Mouse (Mus musculus) cortical plate, adult 2 months (tissue): ENCODE measurements around the gene Tmem132b. TPM values are rescaled to one million over a fixed set of nuclear protein-coding genes. Genes with fewer than 3 reads are reported as not detected.

Source experiments
- H3K27ac ChIP-seq: fragments of 200-500 bp; 2 replicates; pipeline ENCODE4 v1.5.1; 2012; ENCODE audit warnings: low read length, control low read depth, inconsistent platforms; ENCODE audit not compliant: insufficient read depth
- H3K4me1 ChIP-seq: fragments of 200-500 bp; 2 replicates; pipeline ENCODE4 v1.6.1; 2011; ENCODE audit warnings: low read length; ENCODE audit not compliant: control insufficient read depth, insufficient read depth
- H3K4me3 ChIP-seq: fragments of 200-500 bp; 2 replicates; pipeline ENCODE4 v1.5.1; 2011; ENCODE audit warnings: mild to moderate bottlenecking, low read length, control low read depth; ENCODE audit not compliant: insufficient read depth
- CTCF ChIP-seq: fragments of 200-500 bp; IDR thresholded peaks from 2 replicates; pipeline ENCODE4 v1.5.1; 2011; ENCODE audit warnings: mild to moderate bottlenecking, control low read depth, low read length; ENCODE audit not compliant: insufficient read depth; ENCODE audit errors: extremely low read depth
- POLR2A ChIP-seq: fragments of 200-500 bp; IDR thresholded peaks from 2 replicates; pipeline ENCODE4 v1.6.1; 2011; ENCODE audit warnings: mild to moderate bottlenecking, low read length, control low read depth; ENCODE audit not compliant: insufficient read depth; ENCODE audit errors: extremely low read depth
- polyA plus RNA-seq: library from polyadenylated mRNA; depleted of rRNA; stranded (reverse); fragments of >200 nt; gene quantifications from 2 replicates; pipeline ENCODE4 v1.2.3, GENCODE M21; 2012

The Tmem132b gene
- polyA plus RNA-seq, 1 experiment: 31.5 TPM

DNA sequence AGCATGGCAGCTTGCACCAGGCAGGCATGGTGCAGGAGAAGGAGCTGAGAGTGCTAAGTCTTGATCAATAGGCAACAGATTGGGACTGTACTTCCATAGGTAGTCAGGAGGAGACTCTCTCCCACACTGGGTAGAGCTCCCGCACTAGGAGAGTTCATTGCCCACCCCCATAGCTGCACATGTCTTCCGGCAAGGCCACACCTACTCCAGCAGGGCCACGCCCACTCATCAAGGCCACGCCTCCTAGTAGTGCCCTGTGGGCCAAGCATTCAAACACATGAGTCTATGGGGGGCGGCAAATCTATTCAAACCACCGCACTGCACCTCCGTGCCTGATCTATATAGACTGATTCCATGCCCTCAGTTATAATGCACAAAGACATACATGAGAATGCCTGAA lies 56.6 kb downstream of the Tmem132b start:
- no peak overlapping the region for H3K27ac ChIP-seq
- no peak overlapping the region for H3K4me3 ChIP-seq
- TF ChIP-seq POLR2A (no peak), CTCF (no peak)
- H3K4me1 ChIP-seq: peaks cover 25% of the 10 kb centered on the region

DNA sequence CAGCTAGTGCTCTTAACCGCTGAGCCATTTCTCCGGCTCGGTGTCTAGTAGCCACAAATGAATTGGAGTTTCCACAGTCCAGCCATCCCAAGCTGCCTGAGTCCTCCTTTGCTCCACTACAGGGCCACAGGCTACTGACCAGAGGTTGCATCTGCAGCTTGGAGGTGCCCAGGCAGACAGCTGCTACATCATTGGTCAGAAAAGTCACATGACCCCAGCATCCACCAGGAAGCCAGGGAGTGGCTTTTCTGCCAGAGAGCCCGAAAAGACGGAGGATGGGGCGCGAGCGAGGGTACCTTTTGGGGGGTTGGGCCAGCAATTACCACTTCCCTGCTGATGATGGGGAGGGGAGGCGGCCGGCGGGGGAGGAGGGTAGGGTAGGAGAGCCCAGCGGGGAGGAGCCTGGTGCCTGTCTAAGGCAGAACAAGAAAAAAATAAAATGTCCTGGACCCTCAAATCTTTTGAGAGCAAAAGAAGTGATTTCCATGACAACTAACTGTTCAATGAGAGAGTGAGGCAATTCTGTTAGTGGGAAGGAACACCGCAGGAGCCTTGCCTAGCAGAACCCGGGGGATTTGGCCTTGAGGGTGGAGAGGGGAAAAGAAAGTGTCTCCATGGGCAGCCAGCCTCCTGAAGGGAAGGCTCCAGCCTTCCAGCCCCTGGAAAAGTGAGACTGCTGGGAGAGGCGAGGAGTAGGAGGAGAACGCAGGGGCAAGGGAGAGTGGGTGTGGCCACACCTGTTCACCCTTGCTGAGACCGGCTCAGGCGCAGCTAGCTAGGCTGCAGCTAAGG lies 57.5 kb downstream of the Tmem132b start:
- H3K4me1 ChIP-seq: peaks cover 20% of the 10 kb centered on the region
- no peak overlapping the region for H3K4me3 ChIP-seq
- TF ChIP-seq POLR2A: no peak
- TF ChIP-seq CTCF: no peak
- 0 out of 2 replicates have a peak overlapping the region, but pooled peaks have one; percentile 40 for H3K27ac ChIP-seq

DNA sequence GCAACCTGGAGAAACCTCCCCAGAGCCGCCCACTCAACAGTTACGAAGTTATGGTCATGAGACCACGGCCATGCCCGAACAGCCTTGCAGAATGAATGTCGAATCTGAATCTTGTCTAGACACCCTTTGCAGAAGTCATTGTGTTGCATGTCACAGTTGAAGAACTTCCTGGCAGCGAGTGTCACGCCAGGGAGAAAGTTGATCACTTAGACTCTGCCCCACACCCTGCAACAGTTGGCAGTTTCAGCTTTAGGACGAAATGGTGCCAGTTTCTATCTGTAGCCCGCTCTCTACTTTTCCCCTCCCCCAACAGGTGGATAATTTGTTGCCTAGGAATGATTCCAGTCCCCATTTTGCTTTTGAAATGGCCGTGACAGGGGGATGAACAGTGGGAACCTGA lies 66.5 kb downstream of the Tmem132b start:
- peaks cover 7% of the 10 kb centered on the region; the same call in 1 of the 2 replicates for H3K4me1 ChIP-seq
- TF ChIP-seq POLR2A (no peak), CTCF (no peak)

DNA sequence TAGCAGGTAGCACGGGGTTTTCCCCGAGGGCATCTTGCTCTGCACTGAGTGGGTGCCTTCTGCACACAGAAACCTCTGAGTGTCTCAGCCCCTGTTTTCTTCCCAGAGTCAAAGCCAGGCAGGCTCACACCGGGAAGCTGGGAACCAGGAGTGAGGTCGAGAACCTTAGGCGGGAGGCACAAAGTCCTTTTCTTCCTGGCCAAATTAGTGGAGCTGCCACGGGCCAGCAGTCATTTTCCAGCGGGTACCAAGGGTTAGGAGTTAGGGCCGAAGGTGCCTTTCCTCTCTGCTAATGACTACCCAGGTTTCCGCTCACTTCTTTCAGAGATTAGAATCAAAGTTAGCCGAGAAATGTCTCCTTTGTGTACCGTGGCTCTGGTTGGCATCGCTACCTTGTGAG lies 75.6 kb downstream of the Tmem132b start:
- Histone ChIP-seq H3K27ac (no peak overlapping the region), H3K4me1 (peaks cover 13% of the 10 kb centered on the region), H3K4me3 (no peak overlapping the region)
- no peak for TF ChIP-seq CTCF
- TF ChIP-seq POLR2A: no peak

More for the DNA sequence above, 66.5 kb downstream of the Tmem132b start:
- H3K4me3 ChIP-seq: no peak overlapping the region
- H3K27ac ChIP-seq: no peak overlapping the region

DNA sequence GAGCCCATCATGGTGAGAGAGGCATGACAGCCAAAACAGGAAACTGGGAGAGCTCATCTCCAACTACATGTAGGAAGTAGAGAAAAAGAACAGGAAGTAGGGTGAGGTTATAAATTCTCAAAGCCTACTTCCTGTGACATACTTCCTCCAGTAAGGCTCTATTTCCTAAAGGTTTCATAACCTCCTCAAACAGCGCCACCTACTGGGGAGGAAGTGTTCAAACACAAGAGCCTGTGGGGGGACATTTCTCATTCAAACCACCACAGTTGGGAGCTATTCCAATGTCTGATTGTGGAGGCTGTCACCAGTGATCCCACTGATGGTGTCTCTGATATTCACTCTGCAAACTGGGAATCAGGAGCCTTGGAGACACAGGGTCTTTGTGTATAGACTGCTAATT lies 78.4 kb downstream of the Tmem132b start:
- TF ChIP-seq CTCF (no peak), POLR2A (no peak)
- no peak overlapping the region for H3K4me3 ChIP-seq
- H3K4me1 ChIP-seq: peaks cover 11% of the 10 kb centered on the region
- H3K27ac ChIP-seq: no peak overlapping the region

DNA sequence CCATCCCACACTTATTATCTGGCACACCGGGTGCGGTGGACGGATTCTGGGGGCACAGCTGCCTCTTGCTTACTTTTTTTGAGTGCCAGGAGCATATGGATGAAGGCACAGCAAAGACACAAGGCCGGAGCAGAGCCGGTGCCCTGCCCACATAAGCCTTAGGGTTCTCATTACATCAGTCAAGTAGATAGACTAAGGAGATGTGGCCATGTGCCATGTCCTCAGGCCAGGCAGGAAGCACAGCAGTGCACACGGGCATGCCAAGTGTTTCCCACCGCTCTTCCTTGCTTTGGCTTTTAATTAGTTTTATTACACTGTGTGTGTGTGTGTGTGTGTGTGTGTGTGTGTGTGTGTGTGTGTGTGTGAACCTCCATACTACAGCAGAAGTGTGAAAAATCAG lies 80.9 kb downstream of the Tmem132b start:
- TF ChIP-seq CTCF (no peak), POLR2A (no peak)
- no peak overlapping the region for H3K27ac ChIP-seq

DNA sequence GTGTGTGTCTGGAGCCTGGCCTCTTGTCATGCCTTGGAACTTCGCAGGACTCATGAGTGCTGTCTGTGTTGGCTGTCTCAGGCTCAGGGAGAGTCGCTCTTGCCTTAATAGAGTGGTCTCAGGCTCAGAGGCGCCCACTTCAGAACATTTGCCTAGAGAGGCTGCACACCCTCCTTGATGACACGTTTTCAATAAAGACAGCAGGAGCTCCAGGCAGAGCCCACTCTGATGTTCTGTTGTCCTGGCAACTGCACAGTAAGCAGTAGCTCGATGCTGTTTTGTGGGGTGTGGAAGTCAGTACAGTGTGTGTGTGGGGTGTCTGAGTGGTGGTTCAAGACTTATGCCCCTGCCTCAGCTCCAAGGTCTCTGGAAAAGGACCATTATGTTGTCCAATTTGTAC lies 81.6 kb downstream of the Tmem132b start:
- Histone ChIP-seq H3K27ac (no peak overlapping the region), H3K4me3 (no peak overlapping the region), H3K4me1 (peaks cover 1% of the 10 kb centered on the region; the same call in 1 of the 2 replicates)
- TF ChIP-seq POLR2A (no peak), CTCF (no peak)

More for the DNA sequence above, 80.9 kb downstream of the Tmem132b start:
- peaks cover 3% of the 10 kb centered on the region; the same call in 1 of the 2 replicates for H3K4me1 ChIP-seq
- H3K4me3 ChIP-seq: no peak overlapping the region

DNA sequence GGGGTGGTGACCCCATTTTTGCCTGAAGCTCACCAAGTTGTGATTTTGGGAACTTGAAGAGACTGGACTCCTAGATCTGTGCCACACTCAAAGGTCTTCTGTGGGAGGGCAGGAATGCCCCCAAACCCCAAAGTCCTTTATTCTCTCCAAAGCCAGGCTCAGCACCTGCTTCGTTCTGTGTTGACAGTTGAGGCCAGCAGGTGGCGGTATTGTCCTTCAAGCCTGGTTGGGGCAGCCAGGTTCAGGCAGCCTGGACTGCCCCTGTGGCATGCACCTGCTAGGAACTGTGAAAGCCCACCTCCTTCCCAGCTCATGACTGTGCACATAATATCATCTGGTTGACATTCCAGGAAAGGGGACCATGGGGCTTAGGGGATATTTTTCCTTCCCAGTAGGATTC lies 82.8 kb downstream of the Tmem132b start:
- Histone ChIP-seq H3K4me1 (peaks cover 1% of the 10 kb centered on the region; the same call in 1 of the 2 replicates), H3K4me3 (no peak overlapping the region), H3K27ac (no peak overlapping the region)
- TF ChIP-seq CTCF: peak; percentile 49
- TF ChIP-seq POLR2A: no peak

DNA sequence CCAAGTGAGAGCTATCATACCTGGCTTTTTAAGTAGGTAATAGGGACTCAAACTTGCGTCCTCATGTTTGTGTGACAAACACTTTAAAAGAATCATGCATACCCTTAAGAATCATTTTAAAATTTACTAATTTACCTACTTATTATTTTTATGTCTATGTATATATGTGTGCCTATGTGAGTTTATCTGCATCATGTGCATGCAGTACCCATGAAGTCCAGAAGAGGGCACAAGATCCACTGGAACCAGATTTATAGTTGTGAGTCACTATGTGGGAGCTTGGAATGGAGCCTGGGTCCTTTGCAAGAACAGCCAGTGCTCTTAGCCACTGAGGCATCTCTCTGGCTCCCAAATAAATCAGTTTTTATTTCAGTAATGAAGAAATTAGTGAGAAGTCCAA lies 85.5 kb downstream of the Tmem132b start:
- no peak overlapping the region for H3K4me3 ChIP-seq
- H3K27ac ChIP-seq: no peak overlapping the region
- TF ChIP-seq POLR2A: no peak
- no peak for TF ChIP-seq CTCF
- peaks cover 1% of the 10 kb centered on the region; the same call in 1 of the 2 replicates for H3K4me1 ChIP-seq

DNA sequence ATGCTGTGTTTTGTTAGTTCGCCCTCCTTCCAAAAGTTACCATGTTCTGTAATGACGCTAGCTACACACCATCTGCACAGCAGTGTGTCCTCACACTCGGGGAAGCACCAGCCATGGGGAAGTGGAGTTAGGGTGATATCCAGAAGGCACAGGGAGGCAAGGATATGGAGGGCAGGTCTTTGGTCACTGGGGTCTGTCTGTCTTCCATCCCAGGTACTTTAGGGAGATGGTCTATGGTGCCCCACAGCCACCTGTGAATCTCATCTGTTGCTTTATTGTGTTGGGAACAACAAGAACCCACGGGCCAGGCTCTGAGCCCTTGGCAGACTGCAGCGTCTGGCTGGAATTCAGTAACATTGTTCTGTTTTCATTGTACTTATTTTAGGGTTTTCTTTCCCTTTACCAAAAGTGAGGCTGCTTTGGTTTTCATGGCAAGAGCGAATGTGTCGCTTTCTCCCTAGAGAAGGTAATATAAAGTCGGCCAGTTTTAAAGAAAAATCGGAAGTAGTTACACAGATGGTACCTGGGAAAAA lies 96.3 kb downstream of the Tmem132b start:
- H3K27ac ChIP-seq: no peak overlapping the region
- TF ChIP-seq CTCF: no peak
- TF ChIP-seq POLR2A: no peak
- peaks cover 9% of the 10 kb centered on the region for H3K4me1 ChIP-seq
- no peak overlapping the region for H3K4me3 ChIP-seq
